Mouse (Mus musculus): ENCODE results near the gene Gjd2. TPM values are rescaled to one million over a fixed set of nuclear protein-coding genes. Genes with fewer than 3 reads are reported as not detected.

The Gjd2 gene
- polyA plus RNA-seq, 1 experiment from 2014 or later: 0.18 TPM

- Histone ChIP-seq H3K4me1 (peaks cover 3% of the 10 kb centered on the region; the same call in 1 of the 2 replicates), H3K27ac (no peak overlapping the region), H3K4me2 (no peak overlapping the region), H3K9me3 (no peaks in the 10 kb centered on the region), H3K36me3 (no peaks in the 10 kb centered on the region), H3K4me3 (no peak overlapping the region), H3K9ac (no peak overlapping the region), H3K27me3 (peaks cover 30% of the 10 kb centered on the region)
- ATAC-seq (ENCODE audit: insufficient number of reproducible peaks, insufficient read depth, low FRiP score, low TSS enrichment, low read depth): no peak
- WGBS: 77% methylated on average over 2 of the region's 2 CpGs
These were observed 5.1 kb downstream of the Gjd2 start for GRCm38 (mm10) chr2:114008321-114008720.

- H3K4me3 ChIP-seq: no peak overlapping the region
- H3K27me3 ChIP-seq: no peaks in the 10 kb centered on the region
- no peaks in the 10 kb centered on the region for H3K9me3 ChIP-seq
- no peak overlapping the region for H3K9ac ChIP-seq
- no peak overlapping the region for H3K4me2 ChIP-seq
- no peak for ATAC-seq (ENCODE audit: insufficient number of reproducible peaks, insufficient read depth, low FRiP score, low TSS enrichment, low read depth)
- no peaks in the 10 kb centered on the region for H3K36me3 ChIP-seq
- no peak overlapping the region for H3K27ac ChIP-seq
- H3K4me1 ChIP-seq: no peaks in the 10 kb centered on the region
- 59% methylated on average over 8 of the region's 8 CpGs for WGBS
These were observed 15.9 kb downstream of the Gjd2 start for GRCm38 (mm10) chr2:113997484-113997883.

DNA sequence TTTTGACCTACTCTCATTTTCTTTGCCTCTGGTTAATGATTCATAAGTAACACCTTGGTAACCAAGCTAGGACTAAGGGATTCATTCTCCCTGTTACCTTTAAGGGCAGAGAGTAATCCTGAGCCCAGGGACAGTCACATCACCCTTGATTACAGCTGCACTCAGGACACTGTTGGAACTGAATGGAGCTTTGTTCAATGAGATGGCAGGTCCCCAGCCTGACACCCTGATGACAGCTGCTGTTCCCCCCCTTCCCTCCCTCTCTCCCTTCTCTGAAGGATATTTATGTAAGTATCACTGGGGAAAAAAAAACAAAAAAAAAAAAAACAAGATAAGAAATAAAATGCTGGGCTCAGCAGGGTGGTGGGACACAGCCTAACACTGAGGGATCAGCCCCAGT lies 16.5 kb downstream of the Gjd2 start:
- Histone ChIP-seq H3K9ac (no peak overlapping the region), H3K9me3 (no peaks in the 10 kb centered on the region), H3K36me3 (no peaks in the 10 kb centered on the region), H3K27me3 (no peaks in the 10 kb centered on the region), H3K4me2 (no peak overlapping the region), H3K27ac (no peak overlapping the region), H3K4me3 (no peak overlapping the region), H3K4me1 (no peaks in the 10 kb centered on the region)
- no peak for ATAC-seq (ENCODE audit: insufficient number of reproducible peaks, insufficient read depth, low FRiP score, low TSS enrichment, low read depth)

GRCm38 (mm10) chr2:113984890-113985289 lies 28.5 kb downstream of the Gjd2 start:
- H3K4me3 ChIP-seq: no peak overlapping the region
- no peak overlapping the region for H3K9ac ChIP-seq
- WGBS: 83% methylated on average over 2 of the region's 2 CpGs
- H3K4me1 ChIP-seq: no peaks in the 10 kb centered on the region
- H3K9me3 ChIP-seq: no peaks in the 10 kb centered on the region
- no peak overlapping the region for H3K27ac ChIP-seq
- H3K4me2 ChIP-seq: no peak overlapping the region
- ATAC-seq (ENCODE audit: insufficient number of reproducible peaks, insufficient read depth, low FRiP score, low TSS enrichment, low read depth): no peak
- H3K36me3 ChIP-seq: no peaks in the 10 kb centered on the region
- H3K27me3 ChIP-seq: no peaks in the 10 kb centered on the region

- no peaks in the 10 kb centered on the region for H3K27me3 ChIP-seq
- no peaks in the 10 kb centered on the region for H3K9me3 ChIP-seq
- no peak for ATAC-seq (ENCODE audit: insufficient number of reproducible peaks, insufficient read depth, low FRiP score, low TSS enrichment, low read depth)
- no peak overlapping the region for H3K4me3 ChIP-seq
- 64% methylated on average over 8 of the region's 8 CpGs for WGBS
- H3K4me2 ChIP-seq: no peak overlapping the region
- H3K9ac ChIP-seq: no peak overlapping the region
- no peak overlapping the region for H3K27ac ChIP-seq
- no peaks in the 10 kb centered on the region for H3K4me1 ChIP-seq
- no peaks in the 10 kb centered on the region for H3K36me3 ChIP-seq
These were observed 32.8 kb downstream of the Gjd2 start for GRCm38 (mm10) chr2:113980664-113981063.

- Histone ChIP-seq H3K9me3 (no peaks in the 10 kb centered on the region), H3K27ac (no peak overlapping the region), H3K9ac (no peak overlapping the region), H3K4me3 (no peak overlapping the region), H3K4me2 (no peak overlapping the region), H3K4me1 (no peaks in the 10 kb centered on the region), H3K36me3 (no peaks in the 10 kb centered on the region), H3K27me3 (no peaks in the 10 kb centered on the region)
- WGBS: 61% methylated on average over 5 of the region's 5 CpGs
- no peak for ATAC-seq (ENCODE audit: insufficient number of reproducible peaks, insufficient read depth, low FRiP score, low TSS enrichment, low read depth)
These were observed 35.2 kb downstream of the Gjd2 start for GRCm38 (mm10) chr2:113978151-113978771.

DNA sequence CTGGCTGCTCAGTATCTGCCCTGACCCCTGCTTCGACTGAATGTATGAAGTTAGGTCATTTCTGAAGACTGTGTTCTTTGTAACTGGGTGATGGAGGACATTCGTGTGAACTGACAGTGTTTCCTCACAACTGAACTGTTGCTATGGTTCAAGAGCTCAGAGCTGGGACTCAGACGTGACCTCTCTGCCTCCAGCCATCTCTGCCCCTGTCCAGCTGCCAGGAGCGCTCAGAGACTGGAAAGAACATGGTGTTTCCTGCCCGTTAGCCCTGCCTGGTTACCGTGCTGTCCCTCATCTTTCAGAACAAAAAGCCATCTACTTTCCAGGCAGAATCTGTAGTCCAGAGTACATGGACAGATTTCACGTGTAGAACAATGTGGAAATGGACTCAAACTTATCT lies 39.5 kb downstream of the Gjd2 start:
- WGBS: 68% methylated on average over 7 of the region's 7 CpGs
- no peak for ATAC-seq (ENCODE audit: insufficient number of reproducible peaks, insufficient read depth, low FRiP score, low TSS enrichment, low read depth)
- Histone ChIP-seq H3K4me1 (no peaks in the 10 kb centered on the region), H3K27me3 (no peaks in the 10 kb centered on the region), H3K36me3 (no peaks in the 10 kb centered on the region), H3K4me2 (no peak overlapping the region), H3K27ac (no peak overlapping the region), H3K9me3 (no peaks in the 10 kb centered on the region), H3K9ac (no peak overlapping the region), H3K4me3 (no peak overlapping the region)

DNA sequence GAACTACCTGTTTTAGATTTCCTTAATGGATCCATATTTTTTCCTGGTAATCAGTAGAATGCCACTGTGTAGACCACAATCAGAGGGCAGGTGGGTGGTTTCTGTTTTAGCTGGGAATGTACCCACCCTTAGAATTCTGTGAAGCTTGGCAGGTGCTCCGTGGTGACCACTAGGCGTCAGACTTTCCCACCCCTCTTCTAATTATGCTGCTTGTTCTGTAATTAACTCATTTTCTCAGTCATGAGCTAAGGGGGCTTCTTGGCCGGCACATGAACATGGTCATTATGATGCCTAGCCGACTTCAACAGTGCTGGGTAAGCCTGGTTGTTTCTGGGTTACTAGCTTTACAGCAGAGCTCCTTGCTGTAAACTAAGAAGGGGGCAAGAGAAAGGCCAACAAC lies 47.0 kb downstream of the Gjd2 start:
- Histone ChIP-seq H3K4me1 (no peaks in the 10 kb centered on the region), H3K9ac (no peak overlapping the region), H3K4me3 (no peak overlapping the region), H3K9me3 (no peaks in the 10 kb centered on the region), H3K36me3 (no peaks in the 10 kb centered on the region), H3K27me3 (no peaks in the 10 kb centered on the region), H3K4me2 (no peak overlapping the region), H3K27ac (no peak overlapping the region)
- ATAC-seq (ENCODE audit: insufficient number of reproducible peaks, insufficient read depth, low FRiP score, low TSS enrichment, low read depth): no peak
- 34% methylated on average over 4 of the region's 4 CpGs for WGBS

Other genes with a start within 250 kb of the Gjd2 start
- 2.7 and 3.8 TPM in 2 replicates for gene Scg5, start 184.5 kb downstream of the Gjd2 start, polyA plus RNA-seq (2015; fragmentation: Nextera tagmentation; extraction: Ambion mirVana)
- 25.7 and 28.2 TPM in 2 replicates for gene Arhgap11a, start 165.0 kb downstream of the Gjd2 start, polyA plus RNA-seq (2015; fragmentation: Nextera tagmentation; extraction: Ambion mirVana)
- 115 and 185 TPM in 2 replicates for gene Actc1, start 39.9 kb upstream of the Gjd2 start, polyA plus RNA-seq (2015; fragmentation: Nextera tagmentation; extraction: Ambion mirVana)
- 47.0 and 48.1 TPM in 2 replicates for gene Aqr, start 173.4 kb upstream of the Gjd2 start, polyA plus RNA-seq (2015; fragmentation: Nextera tagmentation; extraction: Ambion mirVana)
- 3.9 and 5.9 TPM in 2 replicates for gene Zfp770, start 187.8 kb upstream of the Gjd2 start, polyA plus RNA-seq (2015; fragmentation: Nextera tagmentation; extraction: Ambion mirVana)